Mouse (Mus musculus): ENCODE measurements around the gene Stac2.

GRCm38 (mm10) chr11:98080450-98080849 is 27.2 kb upstream of the Stac2 start:
- TF ChIP-seq POLR2A (IDR thresholded peaks at IDR 0.05; ENCODE audit: borderline replicate concordance, extremely low read depth, low read depth, low read length) (no peak), CTCF (IDR thresholded peaks at IDR 0.05; ENCODE audit: insufficient read depth, low read length) (no peak)

Data from lung, adult 2 months (tissue).